Mouse (Mus musculus) MEL (cell line): ENCODE results near the gene Zfp384. TPM values are rescaled to one million over a fixed set of nuclear protein-coding genes. Genes with fewer than 3 reads are reported as not detected.
A peak's percentile ranks its signal among the peaks of the same experiment; 100 is the strongest.

Experiments used
- DNase-seq: peaks from one replicate; pipeline ENCODE4 v3.0.0; 2011; ENCODE audit warnings: low read depth, low spot score
- H3K27ac ChIP-seq: 2 replicates; pipeline ENCODE4 v1.5.1; 2012; ENCODE audit warnings: low read depth, mild to moderate bottlenecking, control low read depth, low read length, moderate library complexity; ENCODE audit not compliant: control insufficient read depth
- H3K27me3 ChIP-seq, 2 experiments: fragments of 150-350 bp in 1 of 2; sonication (generic) in 1 of 2; 2 replicates each; pipeline ENCODE4 v1.6.1; 2012; ENCODE audit warnings: low read length in 2 of 2, mild to moderate bottlenecking in 2 of 2, improper control_type of control experiment in 1 of 2, moderate library complexity in 1 of 2; ENCODE audit not compliant: insufficient read depth in 2 of 2, control insufficient read depth in 1 of 2
- H3K36me3 ChIP-seq, 2 experiments: 2 replicates each; pipeline ENCODE4 v1.6.1; 2012 to 2014; ENCODE audit warnings: low read length in 2 of 2, improper control_type of control experiment in 1 of 2, inconsistent platforms in 1 of 2, mild to moderate bottlenecking in 1 of 2; ENCODE audit not compliant: insufficient read depth in 2 of 2, control insufficient read depth in 1 of 2
- H3K4me1 ChIP-seq, 2 experiments: fragments of 150-350 bp in 1 of 2; sonication (generic) in 1 of 2; 2 replicates each; pipeline ENCODE4 v1.6.1; 2012; ENCODE audit warnings: low read length in 2 of 2, improper control_type of control experiment in 1 of 2, mild to moderate bottlenecking in 1 of 2; ENCODE audit not compliant: insufficient read depth in 2 of 2, control insufficient read depth in 1 of 2
- H3K4me3 ChIP-seq, 2 experiments: fragments of 150-350 bp in 1 of 2; sonication (generic) in 1 of 2; 2 replicates each; pipeline ENCODE4 v1.5.1; 2012; ENCODE audit warnings: low read depth in 2 of 2, low read length in 2 of 2, mild to moderate bottlenecking in 2 of 2, moderate library complexity in 2 of 2, control low read depth in 1 of 2, improper control_type of control experiment in 1 of 2; ENCODE audit not compliant: control insufficient read depth in 1 of 2, insufficient read depth in 1 of 2
- H3K79me2 ChIP-seq: 2 replicates; pipeline ENCODE4 v1.6.1; 2012; ENCODE audit warnings: mild to moderate bottlenecking, low read length, moderate library complexity; ENCODE audit not compliant: control insufficient read depth, poor library complexity, insufficient read depth
- H3K9ac ChIP-seq: 2 replicates; pipeline ENCODE4 v1.6.1; 2012; ENCODE audit warnings: low read depth, mild to moderate bottlenecking, control low read depth, low read length, moderate library complexity; ENCODE audit not compliant: control insufficient read depth, poor library complexity, severe bottlenecking
- H3K9me3 ChIP-seq: fragments of 150-350 bp; sonication (generic); replicated peaks from 2 replicates; pipeline ENCODE4 v1.6.1; 2012; ENCODE audit warnings: mild to moderate bottlenecking, low read length, improper control_type of control experiment, moderate library complexity; ENCODE audit not compliant: insufficient read depth
- CHD1 ChIP-seq: IDR thresholded peaks from 2 replicates; pipeline ENCODE4 v1.6.1; 2012; ENCODE audit warnings: low read depth, mild to moderate bottlenecking, inconsistent platforms, low read length, improper control_type of control experiment
- CHD2 ChIP-seq: IDR thresholded peaks from 2 replicates; pipeline ENCODE4 v1.6.1; 2011; ENCODE audit warnings: low read length, improper control_type of control experiment
- CTCF ChIP-seq, 3 experiments: IDR thresholded peaks in 2 of 3; conservative IDR thresholded peaks in 1 of 3; 2 replicates each; pipeline ENCODE4 v1.5.1; 2011 to 2012; ENCODE audit warnings: low read length in 3 of 3, low read depth in 2 of 3, mild to moderate bottlenecking in 2 of 3, improper control_type of control experiment in 1 of 3, inconsistent platforms in 1 of 3, mixed read lengths in 1 of 3, moderate library complexity in 1 of 3; ENCODE audit not compliant: control insufficient read depth in 1 of 3, insufficient read depth in 1 of 3, poor library complexity in 1 of 3, severe bottlenecking in 1 of 3
- E2F4 ChIP-seq: IDR thresholded peaks from 2 replicates; pipeline ENCODE4 v1.6.1; 2011; ENCODE audit warnings: low read depth, low read length, improper control_type of control experiment, borderline replicate concordance
- ELF1 ChIP-seq: IDR thresholded peaks from 2 replicates; pipeline ENCODE4 v1.6.1; 2014; ENCODE audit warnings: low read depth, mild to moderate bottlenecking, inconsistent platforms, low read length, improper control_type of control experiment, moderate library complexity
- EP300 ChIP-seq, 2 experiments: IDR thresholded peaks; 2 replicates each; pipeline ENCODE4 v1.6.1; 2011; ENCODE audit warnings: improper control_type of control experiment in 2 of 2, low read length in 2 of 2, low read depth in 1 of 2, mild to moderate bottlenecking in 1 of 2
- ETS1 ChIP-seq: IDR thresholded peaks from 2 replicates; pipeline ENCODE4 v1.6.1; 2012; ENCODE audit warnings: low read depth, mild to moderate bottlenecking, inconsistent platforms, low read length, improper control_type of control experiment, moderate library complexity
- GABPA ChIP-seq: IDR thresholded peaks from 2 replicates; pipeline ENCODE4 v1.6.1; 2012; ENCODE audit warnings: low read depth, mild to moderate bottlenecking, inconsistent platforms, low read length, improper control_type of control experiment, moderate library complexity
- GATA1 ChIP-seq: IDR thresholded peaks from 2 replicates; pipeline ENCODE4 v1.6.1; 2011; ENCODE audit warnings: low read depth, low read length, improper control_type of control experiment
- HCFC1 ChIP-seq: IDR thresholded peaks from 2 replicates; pipeline ENCODE4 v1.6.1; 2012; ENCODE audit warnings: low read depth, mild to moderate bottlenecking, inconsistent platforms, low read length, improper control_type of control experiment, moderate library complexity
- KAT2A ChIP-seq: conservative IDR thresholded peaks from 2 replicates; pipeline ENCODE4 v1.6.1; 2012; ENCODE audit warnings: low read depth, low read length, improper control_type of control experiment, inconsistent platforms
- MAFK ChIP-seq: IDR thresholded peaks from 2 replicates; pipeline ENCODE4 v1.6.1; 2011; ENCODE audit warnings: low read depth, mild to moderate bottlenecking, low read length, improper control_type of control experiment, borderline replicate concordance
- MAZ ChIP-seq: IDR thresholded peaks from 2 replicates; pipeline ENCODE4 v1.6.1; 2012; ENCODE audit warnings: low read depth, mild to moderate bottlenecking, inconsistent platforms, low read length, improper control_type of control experiment
- MYC ChIP-seq: IDR thresholded peaks from 2 replicates; pipeline ENCODE4 v1.6.1; 2011; ENCODE audit warnings: low read depth, mild to moderate bottlenecking, low read length, improper control_type of control experiment, moderate library complexity
- POLR2AphosphoS2 ChIP-seq: IDR thresholded peaks from 2 replicates; pipeline ENCODE4 v1.6.1; 2011; ENCODE audit warnings: low read length, improper control_type of control experiment
- RAD21 ChIP-seq: IDR thresholded peaks from 2 replicates; pipeline ENCODE4 v1.6.1; 2011; ENCODE audit warnings: mild to moderate bottlenecking, low read depth, low read length, improper control_type of control experiment
- SIN3A ChIP-seq: IDR thresholded peaks from 2 replicates; pipeline ENCODE4 v1.6.1; 2012; ENCODE audit warnings: low read length, improper control_type of control experiment, inconsistent platforms
- SMC3 ChIP-seq: IDR thresholded peaks from 2 replicates; pipeline ENCODE4 v1.6.1; 2011; ENCODE audit warnings: low read depth, low read length, improper control_type of control experiment
- TAL1 ChIP-seq: IDR thresholded peaks from 2 replicates; pipeline ENCODE4 v1.6.1; 2012; ENCODE audit warnings: mild to moderate bottlenecking, inconsistent platforms, low read length, moderate library complexity, mixed read lengths
- UBTF ChIP-seq: IDR thresholded peaks from 2 replicates; pipeline ENCODE4 v1.6.1; 2012; ENCODE audit warnings: low read depth, mild to moderate bottlenecking, inconsistent platforms, low read length, improper control_type of control experiment, moderate library complexity, borderline replicate concordance; ENCODE audit not compliant: insufficient read depth
- USF1 ChIP-seq: IDR thresholded peaks from 2 replicates; pipeline ENCODE4 v1.6.1; 2014; ENCODE audit warnings: low read depth, mild to moderate bottlenecking, inconsistent platforms, low read length, improper control_type of control experiment, moderate library complexity
- ZC3H11A ChIP-seq: IDR thresholded peaks from 2 replicates; pipeline ENCODE4 v1.6.1; 2012; ENCODE audit warnings: low read depth, mild to moderate bottlenecking, inconsistent platforms, low read length, improper control_type of control experiment
- ZKSCAN1 ChIP-seq: IDR thresholded peaks from 2 replicates; pipeline ENCODE4 v1.6.1; 2012; ENCODE audit warnings: low read depth, mild to moderate bottlenecking, inconsistent platforms, low read length, improper control_type of control experiment, moderate library complexity
- ZNF384 ChIP-seq: IDR thresholded peaks from 2 replicates; pipeline ENCODE4 v1.6.1; 2012; ENCODE audit warnings: low read depth, mild to moderate bottlenecking, inconsistent platforms, low read length, improper control_type of control experiment
- polyA plus RNA-seq, 2 experiments: library from polyadenylated mRNA; stranded (reverse) in 1 of 2; unstranded in 1 of 2; fragments of >175 nt in 1 of 2; fragments of >200 nt in 1 of 2; gene quantifications; 2 replicates each; pipeline versions ENCODE4 v1.2.1 to v1.2.4; 2012; ENCODE audit warnings: low replicate concordance in 2 of 2, low read depth in 1 of 2; ENCODE audit not compliant: insufficient read length in 2 of 2, insufficient read depth in 1 of 2, missing spikeins in 1 of 2
- total RNA-seq: library from RNA; depleted of rRNA; stranded (reverse); fragments of 300-350 nt; gene quantifications from 2 replicates; pipeline ENCODE4 v1.2.3, GENCODE M21; 2012; rRNA removed

Zfp384 gene
- total RNA-seq (19.2 and 19.5 TPM in 2 replicates), polyA plus RNA-seq (10 to 100 TPM in 1 of 2 experiments, not detected in 1; 57.4 TPM)

GRCm38 (mm10) chr6:125009129-125009180 lies at the start of gene Zfp384:
TSS of gene Zfp384 (plus strand) at chr6:125009145.
- H3K4me3 ChIP-seq, result peak within 1 kb of the TSS; percentile 65 to 94
- H3K79me2 ChIP-seq, result peaks cover 36% of the 10 kb centered on the region
- no peaks in the 10 kb centered on the region for H3K9me3 ChIP-seq
- TF ChIP-seq ELF1, result no peak
- no peak for TF ChIP-seq CHD1
- TF ChIP-seq ETS1, result no peak
- no peak for TF ChIP-seq ZC3H11A
- no peak for TF ChIP-seq E2F4
- TF ChIP-seq ZNF384, result no peak
- TF ChIP-seq MAZ, result no peak
- TF ChIP-seq HCFC1, result no peak
- TF ChIP-seq MAFK, result no peak
- no peak for TF ChIP-seq MYC
- no peak for TF ChIP-seq CTCF (IDR thresholded peaks at IDR 0.05 in 2 of 3, conservative IDR thresholded peaks at IDR 0.05 in 1 of 3; ENCODE audit: control insufficient read depth in 1 of 3, insufficient read depth in 1 of 3, low read depth in 2 of 3, low read length in 3 of 3, poor library complexity in 1 of 3, severe bottlenecking in 1 of 3)
- TF ChIP-seq RAD21, result no peak
- TF ChIP-seq POLR2AphosphoS2, result no peak
- TF ChIP-seq CHD2, result no peak
- TF ChIP-seq EP300 (IDR thresholded peaks at IDR 0.05; ENCODE audit: low read depth in 1 of 2, low read length in 2 of 2), result no peak
- no peak for TF ChIP-seq GATA1
- H3K36me3 ChIP-seq, result peaks cover 2 to 28% of the 10 kb centered on the region in 2 experiments
- peaks cover 3 to 15% of the 10 kb centered on the region in 2 experiments for H3K4me1 ChIP-seq
- H3K27ac ChIP-seq, result peak within 1 kb of the TSS; percentile 98
- H3K9ac ChIP-seq, result peak within 1 kb of the TSS; percentile 95
- no peak for DNase-seq
- no peaks in the 10 kb centered on the region for H3K27me3 ChIP-seq

- H3K4me1 ChIP-seq, result peaks cover 0 to 9% of the 10 kb centered on the region in 2 experiments; a peak in 3 of 4 replicates
- no peak overlapping the region for H3K27ac ChIP-seq
- H3K9me3 ChIP-seq, result no peaks in the 10 kb centered on the region
- no peak overlapping the region for H3K4me3 ChIP-seq
- peaks cover 6% of the 10 kb centered on the region for H3K79me2 ChIP-seq
- no peaks in the 10 kb centered on the region for H3K27me3 ChIP-seq
- peaks cover 3 to 13% of the 10 kb centered on the region in 2 experiments for H3K36me3 ChIP-seq
- H3K9ac ChIP-seq, result no peak overlapping the region
- TF ChIP-seq USF1, result no peak
- TF ChIP-seq KAT2A, result no peak
- TF ChIP-seq GABPA, result no peak
- TF ChIP-seq TAL1, result no peak
- no peak for TF ChIP-seq SIN3A
- TF ChIP-seq CHD2, result no peak
- TF ChIP-seq SMC3, result no peak
- no peak for TF ChIP-seq POLR2AphosphoS2
- TF ChIP-seq ZKSCAN1, result no peak
- no peak for TF ChIP-seq UBTF
- TF ChIP-seq ELF1, result no peak
- DNase-seq, result no peak
These were observed 49.0 kb upstream of the Zfp384 start for GRCm38 (mm10) chr6:124959960-124960359.
